ENCODE assay signal across 10 mouse cellular contexts in the genomic region with DNA sequence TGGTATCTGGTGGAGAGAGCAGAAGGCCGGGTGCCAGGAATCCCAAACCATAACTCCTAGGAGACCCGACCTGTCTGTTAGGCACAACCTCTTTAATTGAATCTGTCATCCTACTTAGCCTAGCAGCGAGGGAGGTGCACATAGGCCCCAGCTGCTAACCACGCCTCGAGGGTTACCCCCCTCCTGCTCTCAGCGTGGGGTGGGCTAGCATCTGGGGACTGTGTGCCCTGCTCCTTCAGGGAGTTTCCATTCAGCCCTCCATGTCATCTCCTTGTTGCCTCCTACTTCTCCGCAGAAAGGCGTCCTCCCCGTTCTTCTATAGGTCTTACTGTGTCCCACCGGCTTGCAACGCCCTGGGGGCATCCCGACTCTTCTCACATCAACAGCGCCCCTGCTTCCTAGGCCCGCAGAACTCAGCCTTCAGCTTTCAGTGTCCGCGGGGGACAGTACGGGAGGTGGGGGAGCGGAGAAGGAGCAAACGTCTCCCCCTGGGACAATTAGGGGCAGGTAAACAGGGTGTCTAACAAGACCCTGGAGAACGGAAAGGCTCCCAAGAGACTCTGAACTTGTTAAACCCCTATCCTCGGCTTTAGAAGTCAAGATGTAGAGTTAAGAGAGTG. TPM values are rescaled to one million over a fixed set of nuclear protein-coding genes. Genes with fewer than 3 reads are reported as not detected.
DNase-seq lines count a peak whose midpoint lies in the region; ATAC-seq and TF ChIP-seq lines count a peak whose summit lies in the region.
"Had no signal": no experiment of that assay in that cellular context is flagged by ENCODE, and none has a peak within 500 bp of the region (broad histone marks: within the 10 kb centered on the region; RNA-seq: fewer than 3 reads in every experiment).

No protein-coding gene starts in this region.

- peaks cover 53% of the 10 kb centered on the region for H3K4me1 ChIP-seq in heart, embryonic 11.5 days (ENCODE audit: control insufficient read depth, insufficient read depth, low read length)
- peaks cover 8% of the 10 kb centered on the region for H3K4me1 ChIP-seq in cortical plate, adult 2 months (ENCODE audit: control insufficient read depth, insufficient read depth, low read length)
- H3K4me1 ChIP-seq in hindbrain, embryonic 14.5 days (replicated peaks; ENCODE audit: control insufficient read depth, insufficient read depth, low read length) = peaks cover 32% of the 10 kb centered on the region
- H3K4me1 ChIP-seq in midbrain, embryonic 13.5 days (replicated peaks) = peaks cover 82% of the 10 kb centered on the region
- H3K4me1 ChIP-seq in cerebellum, adult 2 months (ENCODE audit: control insufficient read depth, insufficient read depth, low read length) = peaks cover 13% of the 10 kb centered on the region

- peak overlapping the region; percentile 58; the same call in 1 of the 2 replicates for H3K9ac ChIP-seq in heart, embryonic 11.5 days (ENCODE audit: low read depth, low read length)
- peak overlapping the region; percentile 96; the same call in 1 of the 2 replicates for H3K9ac ChIP-seq in hindbrain, embryonic 14.5 days
- H3K9ac ChIP-seq in midbrain, embryonic 13.5 days (replicated peaks) = peak overlapping the region; percentile 59

- no peak for TF ChIP-seq CTCF in cortical plate, adult 2 months (IDR thresholded peaks at IDR 0.05; ENCODE audit: extremely low read depth, insufficient read depth, low read length)
- no peak for TF ChIP-seq CTCF in cerebellum, adult 2 months (IDR thresholded peaks at IDR 0.05; ENCODE audit: borderline replicate concordance, insufficient read depth, low read depth, low read length)

- H3K27me3 ChIP-seq in heart, embryonic 11.5 days (ENCODE audit: control insufficient read depth, insufficient read depth, low read length) = peaks cover 72% of the 10 kb centered on the region
- H3K27me3 ChIP-seq in hindbrain, embryonic 14.5 days (ENCODE audit: control insufficient read depth, insufficient read depth, low read length) = peaks cover 12% of the 10 kb centered on the region; the same call in 1 of the 2 replicates
- peaks cover 65% of the 10 kb centered on the region for H3K27me3 ChIP-seq in midbrain, embryonic 13.5 days
- H3K27me3 ChIP-seq in cerebellum, adult 2 months (ENCODE audit: control insufficient read depth, insufficient read depth, low read length) = peaks cover 6% of the 10 kb centered on the region; the same call in 1 of the 2 replicates

- no peak overlapping the region for H3K27ac ChIP-seq in heart, embryonic 11.5 days (ENCODE audit: low read depth, low read length)
- no peak overlapping the region for H3K27ac ChIP-seq in cortical plate, adult 2 months (ENCODE audit: insufficient read depth, low read length)
- peak overlapping the region; percentile 95 for H3K27ac ChIP-seq in hindbrain, embryonic 14.5 days
- 0 out of 2 replicates have a peak overlapping the region, but pooled peaks have one; percentile 11 for H3K27ac ChIP-seq in midbrain, embryonic 13.5 days
- H3K27ac ChIP-seq in cerebellum, adult 2 months (ENCODE audit: insufficient read depth, low read length) = no peak overlapping the region

- H3K4me2 ChIP-seq in heart, embryonic 11.5 days = peak overlapping the region; percentile 92
- H3K4me2 ChIP-seq in hindbrain, embryonic 14.5 days (replicated peaks) = peak overlapping the region; percentile 78
- peak overlapping the region; percentile 79 for H3K4me2 ChIP-seq in midbrain, embryonic 13.5 days (replicated peaks)

- ATAC-seq in heart, embryonic 11.5 days (replicated peaks; ENCODE audit: insufficient number of reproducible peaks, low FRiP score, low TSS enrichment) = no peak
- no peak for ATAC-seq in hindbrain, embryonic 14.5 days (ENCODE audit: low FRiP score)
- no peak for ATAC-seq in midbrain, embryonic 13.5 days

- no peaks in the 10 kb centered on the region for H3K9me3 ChIP-seq in heart, embryonic 11.5 days (replicated peaks; ENCODE audit: control insufficient read depth, low read length)
- H3K9me3 ChIP-seq in hindbrain, embryonic 14.5 days (ENCODE audit: control insufficient read depth, low read length) = no peaks in the 10 kb centered on the region
- H3K9me3 ChIP-seq in midbrain, embryonic 13.5 days = no peaks in the 10 kb centered on the region

- intact Hi-C loops in heart, postnatal 25 days (cut with DNase I) = no loop called here

- no peak for TF ChIP-seq POLR2A in cortical plate, adult 2 months (IDR thresholded peaks at IDR 0.05; ENCODE audit: extremely low read depth, insufficient read depth, low read length)
- TF ChIP-seq POLR2A in cerebellum, adult 2 months (IDR thresholded peaks at IDR 0.05; ENCODE audit: borderline replicate concordance, insufficient read depth, low read length) = no peak

- WGBS in heart, embryonic 11.5 days (ENCODE audit: insufficient replicate concordance) = 8% methylated on average over 21 of the region's 21 CpGs
- 6% methylated on average over 21 of the region's 21 CpGs for WGBS in hindbrain, embryonic 14.5 days
- 8% methylated on average over 21 of the region's 21 CpGs for WGBS in midbrain, embryonic 13.5 days
- 18% methylated on average over 21 of the region's 21 CpGs for WGBS in cerebellum, adult 2 months

- H3K4me3 ChIP-seq in heart, embryonic 11.5 days (ENCODE audit: low read depth, low read length) = peak overlapping the region; percentile 66
- H3K4me3 ChIP-seq in cortical plate, adult 2 months (ENCODE audit: insufficient read depth, low read length) = peak overlapping the region; percentile 81; the same call in 1 of the 2 replicates
- H3K4me3 ChIP-seq in hindbrain, embryonic 14.5 days (replicated peaks; ENCODE audit: low read length) = peak overlapping the region; percentile 51
- peak overlapping the region; percentile 64 for H3K4me3 ChIP-seq in midbrain, embryonic 13.5 days (replicated peaks)
- no peak overlapping the region for H3K4me3 ChIP-seq in cerebellum, adult 2 months (replicated peaks; ENCODE audit: insufficient read depth, low read depth, low read length)

- no peaks in the 10 kb centered on the region for H3K36me3 ChIP-seq in heart, embryonic 11.5 days (ENCODE audit: control insufficient read depth, insufficient read depth, low read length)
- peaks cover 16% of the 10 kb centered on the region for H3K36me3 ChIP-seq in hindbrain, embryonic 14.5 days (replicated peaks; ENCODE audit: control insufficient read depth, insufficient read depth)
- peaks cover 9% of the 10 kb centered on the region for H3K36me3 ChIP-seq in midbrain, embryonic 13.5 days

- no peak for DNase-seq in heart, postnatal 25 days (ENCODE audit: low spot score)
- no peak for DNase-seq in hindbrain, embryonic 14.5 days (ENCODE audit: low spot score)
- DNase-seq in cerebellum, postnatal 36 days = no peak
- DNase-seq in ovary, postnatal 14 days (ENCODE audit: low spot score) = no peak
- DNase-seq in cerebellum, adult 2 months = no peak
- DNase-seq: adrenal gland, adult 8-10 months; gastrocnemius, postnatal 10 days had no signal

RNA-seq across cellular contexts. Expression of a gene that starts 3.7 kb away (rescaled TPM):
- 1.9 TPM in 2 replicates for polyA plus RNA-seq in heart, embryonic 11.5 days (2014; fragmentation: Nextera tagmentation; extraction: Ambion mirVana)
- total RNA-seq in heart, postnatal 25 days (2021) = under 1 TPM in 1 of 2 experiments, not detected in 1; 0.31 TPM
- 79.9 and 85.1 TPM in 2 replicates for polyA plus RNA-seq in cortical plate, adult 2 months (2012; rRNA removed)
- polyA plus RNA-seq in hindbrain, embryonic 14.5 days (2014; fragmentation: Nextera tagmentation; extraction: Ambion mirVana) = 62.5 and 70.3 TPM in 2 replicates
- polyA plus RNA-seq in midbrain, embryonic 13.5 days (2015; fragmentation: Nextera tagmentation; extraction: Ambion mirVana) = 21.8 and 22.5 TPM in 2 replicates
- 31.9 and 37.0 TPM in 2 replicates for polyA plus RNA-seq in cerebellum, adult 2 months (2012; rRNA removed)
- total RNA-seq: gastrocnemius, postnatal 10 days had no signal

RNA-seq across cellular contexts. Expression of a gene that starts 18.7 kb away (rescaled TPM):
- 9.3 and 10.2 TPM in 2 replicates for polyA plus RNA-seq in heart, embryonic 11.5 days (2014; fragmentation: Nextera tagmentation; extraction: Ambion mirVana)
- under 1 TPM; 0.31 to 0.47 TPM for total RNA-seq in heart, postnatal 25 days (2021)
- 0.59 and 1.1 TPM in 2 replicates for polyA plus RNA-seq in cortical plate, adult 2 months (2012; rRNA removed)
- 4.4 and 4.9 TPM in 2 replicates for polyA plus RNA-seq in hindbrain, embryonic 14.5 days (2014; fragmentation: Nextera tagmentation; extraction: Ambion mirVana)
- 8.8 and 11.4 TPM in 2 replicates for polyA plus RNA-seq in midbrain, embryonic 13.5 days (2015; fragmentation: Nextera tagmentation; extraction: Ambion mirVana)
- polyA plus RNA-seq in cerebellum, adult 2 months (2012; rRNA removed) = 0.36 and 0.64 TPM in 2 replicates

RNA-seq across cellular contexts. Expression of a gene that starts 30.7 kb away (rescaled TPM):
- 23.3 and 25.9 TPM in 2 replicates for polyA plus RNA-seq in heart, embryonic 11.5 days (2014; fragmentation: Nextera tagmentation; extraction: Ambion mirVana)
- 10 to 100 TPM; 52.7 to 68.7 TPM for total RNA-seq in heart, postnatal 25 days (2021)
- 170 and 178 TPM in 2 replicates for polyA plus RNA-seq in cortical plate, adult 2 months (2012; rRNA removed)
- polyA plus RNA-seq in hindbrain, embryonic 14.5 days (2014; fragmentation: Nextera tagmentation; extraction: Ambion mirVana) = 40.8 and 44.0 TPM in 2 replicates
- 28.2 and 34.2 TPM in 2 replicates for polyA plus RNA-seq in midbrain, embryonic 13.5 days (2015; fragmentation: Nextera tagmentation; extraction: Ambion mirVana)
- 142 and 147 TPM in 2 replicates for polyA plus RNA-seq in cerebellum, adult 2 months (2012; rRNA removed)

RNA-seq across cellular contexts. Expression of a gene that starts 38.1 kb away (rescaled TPM):
- 29.9 and 33.0 TPM in 2 replicates for polyA plus RNA-seq in heart, embryonic 11.5 days (2014; fragmentation: Nextera tagmentation; extraction: Ambion mirVana)
- total RNA-seq in heart, postnatal 25 days (2021) = 10 to 100 TPM; 29.4 to 33.5 TPM
- polyA plus RNA-seq in cortical plate, adult 2 months (2012; rRNA removed) = 11.7 and 12.7 TPM in 2 replicates
- 9.4 and 10.8 TPM in 2 replicates for polyA plus RNA-seq in hindbrain, embryonic 14.5 days (2014; fragmentation: Nextera tagmentation; extraction: Ambion mirVana)
- polyA plus RNA-seq in midbrain, embryonic 13.5 days (2015; fragmentation: Nextera tagmentation; extraction: Ambion mirVana) = 9.7 and 10.7 TPM in 2 replicates
- 14.2 and 14.7 TPM in 2 replicates for polyA plus RNA-seq in cerebellum, adult 2 months (2012; rRNA removed)

RNA-seq across cellular contexts. Expression of a gene that starts 42.7 kb away (rescaled TPM):
- polyA plus RNA-seq in heart, embryonic 11.5 days (2014; fragmentation: Nextera tagmentation; extraction: Ambion mirVana) = 0.07 TPM in 1 of 2 replicates, not detected in the other
- total RNA-seq in heart, postnatal 25 days (2021) = not detected
- polyA plus RNA-seq in cortical plate, adult 2 months (2012; rRNA removed) = 0.61 and 0.75 TPM in 2 replicates
- 0.12 and 0.21 TPM in 2 replicates for polyA plus RNA-seq in hindbrain, embryonic 14.5 days (2014; fragmentation: Nextera tagmentation; extraction: Ambion mirVana)
- 0.19 and 0.24 TPM in 2 replicates for polyA plus RNA-seq in midbrain, embryonic 13.5 days (2015; fragmentation: Nextera tagmentation; extraction: Ambion mirVana)
- polyA plus RNA-seq in cerebellum, adult 2 months (2012; rRNA removed) = 0.32 and 0.36 TPM in 2 replicates
- total RNA-seq: gastrocnemius, postnatal 10 days had no signal

Comparison
In these comparisons a context has a peak if more than half of its experiments do, and no peak if none do; other contexts are left out.
1. H3K27ac ChIP-seq: peak in hindbrain, embryonic 14.5 days (single experiment) and midbrain, embryonic 13.5 days (single experiment); none in heart, embryonic 11.5 days (single experiment), cortical plate, adult 2 months (single experiment) and cerebellum, adult 2 months (single experiment).
2. Peak in every context shown above with its lines, with median percentiles within 50 percentile points of each other: H3K4me2 ChIP-seq and H3K9ac ChIP-seq.